In genomic region chr11:65788154-65788553, GRCm38 (mm10) we compare ENCODE assay signal across 8 mouse cellular contexts. TPM values are rescaled to one million over a fixed set of nuclear protein-coding genes. Genes with fewer than 3 reads are reported as not detected.
DNase-seq lines count a peak whose midpoint lies in the region; ATAC-seq lines count a peak whose summit lies in the region.

Map2k4 (minus strand) TSS chr11:65788297.

- peak within 1 kb of the TSS; percentile 68 for H3K4me2 ChIP-seq in hindbrain, embryonic 11.5 days (replicated peaks; ENCODE audit: low read depth, low read length)

- ATAC-seq in hindbrain, embryonic 11.5 days (ENCODE audit: low FRiP score) = peak; percentile 99

- peak within 1 kb of the TSS; percentile 94 for H3K4me3 ChIP-seq in hindbrain, embryonic 11.5 days (ENCODE audit: low read depth, low read length)

- H3K36me3 ChIP-seq in hindbrain, embryonic 11.5 days (ENCODE audit: control insufficient read depth, insufficient read depth, low read length) = no peaks in the 10 kb centered on the region

- under 1% methylated on average over 23 of the region's 36 CpGs for WGBS in hindbrain, embryonic 11.5 days

- peak; percentile 63 for DNase-seq in MEL-GATA-1-ER (ENCODE audit: extremely low read depth, low read depth)
- peak; percentile 92 for DNase-seq in cerebellum, adult 9-10 months
- DNase-seq in frontal cortex, adult 2 months (ENCODE audit: extremely low spot score in 1 of 2, low spot score in 1 of 2) = peak; percentile 81 to 93
- peak; percentile 96 for DNase-seq in hindbrain, embryonic 11.5 days (ENCODE audit: low spot score)
- DNase-seq in layer of hippocampus, postnatal 10 days (ENCODE audit: low spot score in 2 of 2) = peak; percentile 86 to 93
- DNase-seq in lung, postnatal 10 days = peak; percentile 94
- peak; percentile 94 for DNase-seq in ovary, postnatal 36 days (ENCODE audit: low spot score)
- DNase-seq in thymus, postnatal 25 days = peak; percentile 95

- no peaks in the 10 kb centered on the region; the same call in 1 of the 2 replicates for H3K4me1 ChIP-seq in hindbrain, embryonic 11.5 days (replicated peaks; ENCODE audit: control insufficient read depth, insufficient read depth, low read length)

- H3K27me3 ChIP-seq in hindbrain, embryonic 11.5 days (ENCODE audit: control insufficient read depth, insufficient read depth, low read length) = no peaks in the 10 kb centered on the region

- no peaks in the 10 kb centered on the region for H3K9me3 ChIP-seq in hindbrain, embryonic 11.5 days (ENCODE audit: control insufficient read depth, low read length)

- H3K9ac ChIP-seq in hindbrain, embryonic 11.5 days (ENCODE audit: low read depth, low read length) = peak within 1 kb of the TSS; percentile 98

- peak within 1 kb of the TSS; percentile 89 for H3K27ac ChIP-seq in hindbrain, embryonic 11.5 days (ENCODE audit: low read depth, low read length)

RNA-seq across cellular contexts. Expression of gene Map2k4, which starts in this region (rescaled TPM):
- polyA plus RNA-seq in frontal cortex, adult 2 months (2012; rRNA removed) = 115 and 125 TPM in 2 replicates
- 82.7 and 87.7 TPM in 2 replicates for polyA plus RNA-seq in hindbrain, embryonic 11.5 days (2014; fragmentation: Nextera tagmentation; extraction: Ambion mirVana)
- total RNA-seq in layer of hippocampus, postnatal 10 days (2021) = 100 to 1,000 TPM; 210 to 233 TPM

Comparison
In these comparisons a context has a peak if more than half of its experiments do, and no peak if none do; other contexts are left out.
1. Peak in every context shown above with its lines: DNase-seq, ATAC-seq, H3K4me3 ChIP-seq and H3K27ac ChIP-seq.